Mouse (Mus musculus) T-helper 17 cell (primary cell): Measurements from ENCODE around the gene Psmd8.
"Not testable (repeated sequence)": the region's sequence is repeated elsewhere in the genome, so short reads cannot be mapped to it uniquely, and the experiment has no call there.

Experiments used
- in situ Hi-C, 2 experiments: fragments of 300-600 bp; cut with MboI, MseI; formaldehyde crosslinking; loops; 1 replicate in 1 of 2; 2 replicates in 1 of 2; pipeline ENCODE4 v1.15.1; 2025; ENCODE audit warnings: high pct_unique_total_duplicates in 2 of 2

Psmd8 gene

GRCm38 (mm10) chr7:29180077-29180853 is at the start of gene Psmd8:
Psmd8 (minus strand) TSS chr7:29180701.
- in situ Hi-C loops: no loop called here

- in situ Hi-C loops: no loop called here
Measured at GRCm38 (mm10) chr7:29228202-29228601, 47.7 kb upstream of the Psmd8 start.

GRCm38 (mm10) chr7:29225520-29225919 is 45.0 kb upstream of the Psmd8 start:
- in situ Hi-C loops: no loop called here

GRCm38 (mm10) chr7:29224756-29225394 is 44.4 kb upstream of the Psmd8 start:
- in situ Hi-C loops: no loop called here

- in situ Hi-C loops: no loop called here
Measured at GRCm38 (mm10) chr7:29214846-29215245, 34.3 kb upstream of the Psmd8 start.

- in situ Hi-C loops: no loop called here
Measured at GRCm38 (mm10) chr7:29214236-29214635, 33.7 kb upstream of the Psmd8 start.

GRCm38 (mm10) chr7:29213675-29214082 is 33.2 kb upstream of the Psmd8 start, which contains the start of gene Catsperg1:
Catsperg1 (minus strand) TSS chr7:29214035.
- in situ Hi-C loops: no loop called here

- in situ Hi-C loops: not testable (repeated sequence)
Measured at GRCm38 (mm10) chr7:29212775-29213560, 32.5 kb upstream of the Psmd8 start.

GRCm38 (mm10) chr7:29212199-29212765 is 31.8 kb upstream of the Psmd8 start:
- in situ Hi-C loops: no loop called here

- in situ Hi-C loops: no loop called here
Measured at GRCm38 (mm10) chr7:29211415-29212198, 31.1 kb upstream of the Psmd8 start.

- in situ Hi-C loops: not testable (repeated sequence)
Measured at GRCm38 (mm10) chr7:29211013-29211412, 30.5 kb upstream of the Psmd8 start.

GRCm38 (mm10) chr7:29202577-29202976 is 22.1 kb upstream of the Psmd8 start:
- in situ Hi-C loops: no loop called here

- in situ Hi-C loops: not testable (repeated sequence)
Measured at GRCm38 (mm10) chr7:29194230-29194629, 13.7 kb upstream of the Psmd8 start.

GRCm38 (mm10) chr7:29181323-29181722 is 822 bp upstream of the Psmd8 start:
- in situ Hi-C loops: not testable (repeated sequence)

GRCm38 (mm10) chr7:29180854-29181236 is 344 bp upstream of the Psmd8 start:
- in situ Hi-C loops: no loop called here

- in situ Hi-C loops: no loop called here
Measured at GRCm38 (mm10) chr7:29179323-29179722, 1.2 kb downstream of the Psmd8 start.

GRCm38 (mm10) chr7:29178106-29178505 is 2.4 kb downstream of the Psmd8 start:
- in situ Hi-C loops: no loop called here

GRCm38 (mm10) chr7:29172390-29173016 is 8.0 kb downstream of the Psmd8 start:
- in situ Hi-C loops: no loop called here

- in situ Hi-C loops: no loop called here
Measured at GRCm38 (mm10) chr7:29171562-29172097, 8.9 kb downstream of the Psmd8 start.
